Mouse (Mus musculus) inflammation-experienced regulatory T-cells, adult 6 months (primary cell): ENCODE measurements around the gene Clic5. TPM values are rescaled to one million over a fixed set of nuclear protein-coding genes. Genes with fewer than 3 reads are reported as not detected.

Experiments used
- ATAC-seq: one replicate; pipeline ENCODE4 v1.8.0; 2017
- polyA plus RNA-seq, 3 experiments: library from polyadenylated mRNA; unstranded; fragments of 100-300 nt; shearing (Covaris generic); gene quantifications; one replicate each; pipeline ENCODE4 v1.2.1; 2017

Gene Clic5
- polyA plus RNA-seq, 3 experiments from 2014 or later, result 0.09 TPM; not detected in 2

DNA sequence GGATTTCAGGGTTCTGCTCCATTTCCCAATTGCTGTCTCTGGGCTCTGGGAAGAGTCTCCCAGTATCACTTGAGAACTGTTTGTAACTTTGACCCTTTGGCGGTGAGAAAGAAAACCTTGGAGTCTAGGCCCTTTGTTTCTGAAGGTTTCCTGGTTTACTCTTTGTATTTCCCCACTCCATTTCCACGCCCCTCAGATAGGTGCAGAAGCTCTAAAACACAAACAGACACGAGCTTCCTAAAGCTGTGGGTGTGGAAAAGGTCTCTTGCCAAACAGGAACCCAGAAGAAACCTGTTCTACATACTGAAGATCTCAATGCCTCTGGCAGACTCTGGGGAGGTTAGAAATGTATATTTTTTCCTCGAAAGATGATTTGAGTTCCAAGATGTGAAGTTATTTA lies 10.8 kb downstream of the Clic5 start:
- ATAC-seq, result no peak

DNA sequence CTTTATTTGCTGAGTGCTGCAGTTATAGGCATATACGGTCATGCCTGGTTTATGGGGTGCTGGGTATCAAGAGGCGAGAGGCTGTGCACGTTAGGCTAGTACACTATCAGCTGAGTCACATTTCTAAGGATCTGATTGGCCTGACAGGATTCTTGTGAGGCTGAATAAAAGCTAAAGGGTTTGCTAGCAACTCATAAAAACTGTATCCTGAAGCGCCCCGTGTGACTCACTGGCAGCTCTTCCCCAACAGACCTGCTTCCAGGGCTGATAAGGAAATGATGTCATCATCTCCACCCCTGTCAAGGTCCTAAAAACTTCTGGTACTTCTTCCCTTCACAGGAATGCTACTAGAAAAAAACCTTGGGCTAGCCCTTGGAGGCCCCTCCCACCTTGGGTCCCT lies 14.6 kb downstream of the Clic5 start:
- ATAC-seq, result no peak

GRCm38 (mm10) chr17:44204787-44205186 lies 16.4 kb downstream of the Clic5 start:
- ATAC-seq, result no peak

DNA sequence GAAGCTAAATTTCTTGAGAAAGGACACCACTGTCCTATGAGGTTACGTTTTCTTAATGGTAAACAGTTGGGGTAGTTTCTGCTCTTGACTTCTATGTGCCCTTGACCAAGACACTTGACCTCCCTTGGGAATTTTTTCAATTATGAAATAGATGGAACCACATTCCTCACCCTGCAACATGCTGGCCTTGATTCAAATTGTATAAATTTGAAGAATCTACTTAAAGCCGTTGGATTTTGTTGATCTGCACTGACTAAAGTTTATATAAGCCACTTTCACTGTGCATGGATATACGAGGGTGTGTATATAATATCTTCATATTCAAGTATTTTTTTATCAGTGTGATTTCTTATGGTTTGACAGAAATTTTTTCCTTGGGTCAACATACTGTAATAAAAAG lies 17.2 kb downstream of the Clic5 start:
- ATAC-seq, result no peak

DNA sequence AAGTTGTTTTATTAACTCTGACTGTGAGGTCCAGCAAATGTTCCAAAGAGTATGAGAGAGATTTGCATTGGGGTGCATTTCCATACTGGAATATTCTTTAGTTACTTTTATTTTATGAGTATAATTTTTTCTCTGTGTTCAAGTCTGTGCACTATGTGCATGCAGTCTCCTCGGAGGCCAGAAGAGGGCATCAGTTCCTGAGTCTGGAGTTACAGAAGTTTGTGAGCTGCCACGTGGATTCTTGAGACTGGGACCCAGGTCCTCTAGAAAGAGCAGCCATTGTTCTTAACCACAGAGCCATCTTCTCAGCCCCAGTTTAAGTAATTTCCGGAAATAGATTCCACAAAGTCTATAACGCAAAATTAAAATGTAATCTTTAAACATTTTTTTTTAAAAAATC lies 20.5 kb downstream of the Clic5 start:
- no peak for ATAC-seq

DNA sequence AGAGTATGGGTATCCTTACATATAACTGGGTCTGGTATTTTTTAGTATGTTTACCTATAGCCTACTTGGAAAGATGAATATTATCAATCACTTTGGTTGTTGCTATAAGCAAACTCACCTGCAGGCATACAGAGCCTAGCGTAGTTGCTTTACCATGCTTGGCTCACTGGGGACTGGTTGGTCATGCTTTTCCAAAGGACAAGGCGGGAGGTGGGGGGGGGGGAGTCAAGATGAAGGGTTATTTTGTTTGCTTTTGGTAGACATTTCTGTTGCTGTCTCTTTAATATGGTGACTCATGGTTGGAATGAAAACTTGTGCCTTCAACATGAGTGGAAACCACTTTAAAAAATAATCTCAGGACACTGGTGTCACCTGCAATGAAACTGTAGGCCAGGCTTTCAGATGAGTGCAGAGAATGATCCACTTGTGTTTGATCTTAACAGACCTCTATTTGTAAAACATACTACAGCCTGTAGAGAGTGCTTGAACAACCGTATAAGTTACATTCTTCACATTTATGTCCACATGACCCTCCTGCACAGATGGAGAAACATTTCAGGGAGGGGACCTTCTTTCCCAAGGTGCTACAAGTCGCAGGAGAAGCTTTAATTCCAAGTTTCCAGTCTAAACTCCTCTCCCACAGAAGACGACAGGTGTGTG lies 24.7 kb downstream of the Clic5 start:
- no peak for ATAC-seq

GRCm38 (mm10) chr17:44215196-44215799 lies 26.9 kb downstream of the Clic5 start:
- no peak for ATAC-seq

DNA sequence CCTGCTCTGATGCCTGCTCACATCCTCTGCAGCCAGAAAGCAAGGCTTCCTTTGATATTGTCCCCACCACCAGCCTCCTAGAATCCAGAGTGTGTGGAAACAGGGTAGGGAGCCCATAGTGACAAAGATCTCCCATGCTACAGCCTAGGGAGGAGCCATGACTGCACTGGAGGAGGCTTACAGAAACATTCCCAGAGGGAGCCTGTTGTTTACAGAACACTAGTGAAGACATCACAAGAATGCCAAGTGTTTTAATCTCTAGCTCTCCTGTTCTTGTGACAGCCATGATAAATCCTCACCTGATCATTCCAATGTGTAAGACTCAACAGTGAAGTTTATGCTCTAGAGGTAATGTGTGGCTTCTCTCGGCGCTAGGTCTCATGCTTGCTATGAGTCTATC lies 28.8 kb downstream of the Clic5 start:
- no peak for ATAC-seq

- no peak for ATAC-seq
These were observed 31.6 kb downstream of the Clic5 start for GRCm38 (mm10) chr17:44219943-44220342.

DNA sequence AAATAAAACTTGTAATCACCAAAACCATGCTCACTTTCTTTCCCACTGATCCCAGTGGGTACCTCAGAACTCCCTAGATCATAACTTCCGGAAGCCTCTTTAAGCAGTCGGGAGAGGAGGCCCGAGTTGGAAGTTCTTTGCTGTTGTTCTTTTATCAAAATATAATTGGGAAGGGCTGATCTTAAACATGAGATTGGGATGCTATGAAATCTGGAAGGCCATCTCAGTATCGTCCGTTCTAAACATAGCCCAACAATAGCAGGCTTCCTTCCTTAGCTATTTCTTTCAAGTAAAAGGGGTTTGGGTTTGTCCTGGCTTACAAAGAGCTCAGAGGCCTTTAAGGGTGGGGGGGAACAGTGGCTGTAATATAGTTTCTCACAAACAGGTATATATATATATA lies 40.0 kb downstream of the Clic5 start:
- ATAC-seq, result no peak

DNA sequence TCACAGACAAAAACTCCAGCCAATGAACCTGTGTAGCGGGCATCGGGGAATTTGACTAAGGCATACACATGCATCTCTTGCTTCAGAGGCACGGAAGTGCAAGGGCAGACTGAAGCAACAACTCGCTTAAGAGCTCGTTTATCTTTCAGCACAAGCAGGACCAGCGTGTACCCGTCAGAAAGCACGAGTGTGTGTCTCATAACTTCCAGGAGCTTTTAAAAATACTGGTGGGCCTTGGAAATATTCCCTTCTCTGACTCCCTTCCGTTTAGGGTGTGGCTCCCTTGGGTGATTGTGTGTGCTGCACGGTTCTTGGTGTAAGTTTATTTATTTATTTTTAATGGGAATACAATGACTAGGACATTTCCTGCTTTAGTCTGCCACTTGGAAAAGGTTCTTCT lies 41.7 kb downstream of the Clic5 start:
- no peak for ATAC-seq

- ATAC-seq, result no peak
These were observed 50.8 kb downstream of the Clic5 start for GRCm38 (mm10) chr17:44239030-44239721.

DNA sequence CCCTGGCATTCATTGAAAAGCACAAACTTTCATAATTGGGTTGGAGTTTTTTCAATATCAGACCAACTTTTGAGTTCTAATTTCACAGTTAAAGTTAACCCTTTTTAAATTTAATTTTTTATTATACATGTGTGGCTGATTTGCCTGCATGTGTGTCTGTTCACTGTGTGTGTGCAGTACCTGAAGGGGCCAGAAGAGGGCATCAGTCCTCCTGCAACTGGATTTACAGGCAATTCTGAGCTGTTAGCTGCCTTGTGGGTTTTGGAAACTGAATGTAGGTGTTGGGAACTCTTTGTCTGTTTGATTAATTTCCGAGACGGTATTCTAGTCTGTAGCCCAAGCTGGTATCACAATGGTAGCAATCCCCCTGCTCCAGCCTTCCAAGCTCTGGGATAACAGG lies 52.4 kb downstream of the Clic5 start:
- ATAC-seq, result no peak

- no peak for ATAC-seq
These were observed 55.7 kb downstream of the Clic5 start for GRCm38 (mm10) chr17:44244096-44244495.

DNA sequence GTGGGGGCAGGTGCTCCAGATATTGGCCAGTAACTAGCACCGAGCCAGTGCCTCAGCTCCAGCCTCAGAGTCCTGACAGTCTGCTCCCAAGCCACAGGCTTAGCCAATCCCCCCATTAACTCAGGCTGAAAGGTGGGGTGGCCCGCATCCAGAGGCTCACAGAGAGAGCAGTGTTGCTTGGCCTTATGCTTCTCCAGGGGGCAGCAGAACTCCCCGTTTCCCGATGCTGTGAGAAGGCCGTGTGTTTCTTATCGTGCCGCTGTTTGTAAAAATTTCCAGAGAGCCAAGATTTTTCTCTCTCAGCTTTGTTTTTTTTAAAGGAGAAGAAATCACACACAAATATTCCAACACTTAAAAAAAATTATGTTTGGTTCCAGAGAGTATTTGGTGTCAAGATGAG lies 56.2 kb downstream of the Clic5 start:
- ATAC-seq, result no peak

- no peak for ATAC-seq
These were observed 57.8 kb downstream of the Clic5 start for GRCm38 (mm10) chr17:44246153-44246700.

GRCm38 (mm10) chr17:44249544-44249943 lies 61.2 kb downstream of the Clic5 start:
- no peak for ATAC-seq

DNA sequence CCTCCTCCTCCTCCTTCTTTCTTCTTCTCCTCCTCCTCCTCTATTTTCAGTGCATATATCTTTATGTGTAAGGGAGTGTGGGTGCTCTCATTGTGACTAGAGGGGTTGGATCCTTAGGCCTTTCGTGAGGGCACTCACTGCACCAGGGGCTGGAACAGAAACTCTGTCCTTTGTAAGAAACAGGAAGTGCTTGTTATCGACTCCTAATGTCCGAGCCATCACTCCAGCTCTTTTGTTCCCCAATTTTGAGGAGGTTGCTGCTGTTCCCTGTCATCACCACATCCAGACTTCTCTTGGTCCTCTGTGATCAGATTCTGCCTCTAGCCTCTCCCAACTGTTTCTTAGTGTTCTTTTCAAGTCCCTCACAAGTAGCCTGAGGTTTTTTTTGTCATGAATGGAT lies 64.3 kb downstream of the Clic5 start:
- no peak for ATAC-seq

DNA sequence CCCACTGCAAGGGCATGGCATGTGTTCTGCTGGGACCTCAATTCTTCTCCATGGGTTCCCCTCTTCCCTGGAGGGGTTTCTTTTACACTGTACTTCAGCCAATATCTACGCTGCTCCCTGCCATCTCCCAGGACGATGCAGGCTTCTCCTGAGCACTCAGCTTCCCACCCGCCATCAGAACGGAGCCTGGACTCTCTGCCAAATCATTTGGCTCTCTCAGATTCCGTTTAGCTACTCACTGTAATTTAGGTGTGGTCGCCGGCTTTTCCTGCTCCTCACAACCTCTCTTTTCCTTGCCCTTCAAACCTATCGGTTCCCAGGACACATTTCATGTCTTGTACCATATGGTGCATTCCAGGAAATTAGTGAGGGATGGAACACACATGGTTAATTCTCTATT lies 66.3 kb downstream of the Clic5 start:
- no peak for ATAC-seq

- ATAC-seq, result peak; percentile 50
These were observed 68.2 kb downstream of the Clic5 start for GRCm38 (mm10) chr17:44256583-44256982.

DNA sequence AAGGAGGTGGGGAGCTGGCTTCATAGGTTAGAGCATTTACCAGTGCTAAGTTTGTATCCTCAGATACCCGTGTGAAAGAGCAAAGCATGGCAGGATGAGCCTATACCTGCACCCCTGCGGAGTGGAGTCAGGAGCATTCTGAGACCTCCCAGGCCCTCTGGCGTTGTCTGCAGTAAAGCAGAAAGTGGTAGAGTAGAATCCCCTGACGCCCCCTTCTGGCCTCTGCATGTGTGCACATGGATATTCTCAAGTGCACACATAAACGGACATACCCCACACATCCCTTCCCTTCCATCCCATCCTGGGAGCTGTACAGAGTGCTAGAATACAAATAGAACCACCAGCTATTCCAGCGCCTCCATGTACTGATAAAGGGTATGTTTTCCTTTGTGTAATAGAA lies 70.9 kb downstream of the Clic5 start:
- ATAC-seq, result no peak

DNA sequence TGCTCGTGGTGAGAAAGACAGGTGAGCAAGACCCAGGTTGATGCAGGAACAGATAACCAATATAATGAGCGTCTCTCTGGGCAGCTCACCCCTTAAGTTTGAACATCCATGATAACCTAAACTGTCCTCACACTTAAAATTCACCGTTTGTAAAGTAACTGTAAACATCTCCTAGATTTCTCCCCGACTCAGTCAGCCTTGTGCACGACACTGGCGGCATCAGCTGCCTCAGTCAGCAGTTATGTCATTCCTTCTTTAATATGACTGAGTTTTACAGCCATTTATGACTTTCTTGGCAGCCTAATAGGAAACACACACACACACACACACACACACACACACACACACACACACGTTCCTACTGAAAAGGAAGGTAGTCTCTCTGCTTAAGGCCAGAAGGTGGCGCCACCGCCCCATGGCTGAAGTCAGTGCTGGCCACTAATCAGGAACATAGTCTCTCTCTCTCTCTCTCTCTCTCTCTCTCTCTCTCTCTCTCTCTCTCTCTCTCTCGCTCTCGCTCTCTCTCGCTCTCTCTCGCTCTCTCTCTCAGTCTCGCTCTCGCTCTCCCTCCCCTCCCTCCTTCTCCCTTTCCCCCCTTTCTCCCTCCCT lies 73.3 kb downstream of the Clic5 start:
- no peak for ATAC-seq

DNA sequence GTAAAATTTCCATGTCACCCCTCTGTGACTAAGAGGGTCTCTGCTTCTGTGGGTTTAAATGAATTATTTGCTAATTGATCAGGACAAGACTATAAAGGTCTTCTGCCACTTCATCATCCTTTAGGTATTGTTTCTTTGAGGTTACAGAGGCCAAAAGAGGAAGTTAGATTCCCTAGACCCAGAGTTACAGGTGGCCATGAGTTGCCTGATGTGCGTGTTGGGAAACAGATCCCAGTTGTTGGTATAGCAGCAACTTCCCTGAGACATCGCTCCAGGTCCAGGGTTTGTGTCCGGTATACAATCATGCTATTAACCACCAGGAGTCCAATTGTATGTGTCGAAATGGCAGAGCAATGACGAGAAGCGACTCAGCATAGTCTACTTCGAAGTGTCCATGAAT lies 81.7 kb downstream of the Clic5 start:
- no peak for ATAC-seq

DNA sequence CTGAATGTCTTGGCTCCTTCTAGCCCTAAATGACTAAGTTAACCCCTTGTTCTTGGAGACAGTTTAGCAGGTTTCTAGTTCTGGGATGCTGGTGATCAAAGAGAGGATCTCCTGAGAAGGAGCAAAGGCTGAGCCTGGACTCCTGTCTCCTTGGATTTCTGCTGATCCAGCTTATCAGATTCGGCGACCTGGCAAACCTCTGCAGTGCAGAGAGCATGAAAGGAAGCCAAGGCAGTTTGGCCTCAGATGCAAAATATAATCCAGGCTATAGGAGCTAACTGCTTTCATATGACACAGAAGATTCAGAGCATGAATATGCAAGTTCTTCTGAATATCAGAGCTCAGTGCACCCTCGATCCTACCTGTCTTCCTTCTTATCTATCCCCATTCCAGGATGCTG lies 83.0 kb downstream of the Clic5 start:
- no peak for ATAC-seq
